Mouse (Mus musculus): ENCODE results near the gene Chst8.

The Chst8 gene

GRCm38 (mm10) chr7:34752151-34752762, 60.3 kb downstream of the Chst8 start:
- no peak for DNase-seq (ENCODE audit: low spot score in 2 of 2)

- DNase-seq (ENCODE audit: low spot score in 2 of 2) = no peak
Measured at GRCm38 (mm10) chr7:34750350-34750749, 62.2 kb downstream of the Chst8 start.

GRCm38 (mm10) chr7:34749753-34750152, 62.8 kb downstream of the Chst8 start:
- no peak for DNase-seq (ENCODE audit: low spot score in 2 of 2)

GRCm38 (mm10) chr7:34748501-34748900, 64.0 kb downstream of the Chst8 start:
- no peak for DNase-seq (ENCODE audit: low spot score in 2 of 2)

- DNase-seq (ENCODE audit: low spot score in 2 of 2) = no peak
Measured at GRCm38 (mm10) chr7:34747661-34748060, 64.8 kb downstream of the Chst8 start.

GRCm38 (mm10) chr7:34746586-34746985, 65.9 kb downstream of the Chst8 start:
- no peak for DNase-seq (ENCODE audit: low spot score in 2 of 2)

GRCm38 (mm10) chr7:34746165-34746564, 66.3 kb downstream of the Chst8 start:
- DNase-seq (ENCODE audit: low spot score in 2 of 2) = no peak

- no peak for DNase-seq (ENCODE audit: low spot score in 2 of 2)
Measured at GRCm38 (mm10) chr7:34745426-34745825, 67.1 kb downstream of the Chst8 start.

- DNase-seq (ENCODE audit: low spot score in 2 of 2) = no peak
Measured at GRCm38 (mm10) chr7:34744994-34745393, 67.5 kb downstream of the Chst8 start.

GRCm38 (mm10) chr7:34743411-34744085, 69.0 kb downstream of the Chst8 start:
- DNase-seq (ENCODE audit: low spot score in 2 of 2) = no peak

- no peak for DNase-seq (ENCODE audit: low spot score in 2 of 2)
Measured at GRCm38 (mm10) chr7:34739371-34739770, 73.1 kb downstream of the Chst8 start.

- DNase-seq (ENCODE audit: low spot score in 2 of 2) = no peak
Measured at GRCm38 (mm10) chr7:34737206-34737605, 75.3 kb downstream of the Chst8 start.

- DNase-seq (ENCODE audit: low spot score in 2 of 2) = no peak
Measured at GRCm38 (mm10) chr7:34734348-34734747, 78.2 kb downstream of the Chst8 start.

GRCm38 (mm10) chr7:34728931-34729330, 83.6 kb downstream of the Chst8 start:
- no peak for DNase-seq (ENCODE audit: low spot score in 2 of 2)

- DNase-seq (ENCODE audit: low spot score in 2 of 2) = no peak
Measured at GRCm38 (mm10) chr7:34725206-34725605, 87.3 kb downstream of the Chst8 start.

- no peak for DNase-seq (ENCODE audit: low spot score in 2 of 2)
Measured at GRCm38 (mm10) chr7:34722551-34723230, 89.8 kb downstream of the Chst8 start.

GRCm38 (mm10) chr7:34722151-34722550, 90.4 kb downstream of the Chst8 start:
- DNase-seq (ENCODE audit: low spot score in 2 of 2) = no peak

GRCm38 (mm10) chr7:34721650-34722048, 90.9 kb downstream of the Chst8 start:
- DNase-seq (ENCODE audit: low spot score in 2 of 2) = no peak

- DNase-seq (ENCODE audit: low spot score in 2 of 2) = no peak
Measured at GRCm38 (mm10) chr7:34720882-34721649, 91.4 kb downstream of the Chst8 start.

GRCm38 (mm10) chr7:34719599-34719998, 92.9 kb downstream of the Chst8 start:
- peak in 1 of 2 experiments; percentile 36 for DNase-seq (ENCODE audit: low spot score in 2 of 2)

- DNase-seq (ENCODE audit: low spot score in 2 of 2) = no peak
Measured at GRCm38 (mm10) chr7:34718651-34719050, 93.9 kb downstream of the Chst8 start.

- DNase-seq (ENCODE audit: low spot score in 2 of 2) = no peak
Measured at GRCm38 (mm10) chr7:34717161-34717810, 95.2 kb downstream of the Chst8 start.
